In genomic region chr13:30109001-30109600, GRCm38 (mm10) we compare ENCODE assay signal across 18 mouse cellular contexts. TPM values are rescaled to one million over a fixed set of nuclear protein-coding genes. Genes with fewer than 3 reads are reported as not detected.
DNase-seq lines count a peak whose midpoint lies in the region; ATAC-seq and TF ChIP-seq lines count a peak whose summit lies in the region.
"Had no signal": no experiment of that assay in that cellular context is flagged by ENCODE, and none has a peak within 500 bp of the region (broad histone marks: within the 10 kb centered on the region; RNA-seq: fewer than 3 reads in every experiment).

No protein-coding gene starts in this region.

- no peaks in the 10 kb centered on the region for H3K27me3 ChIP-seq in intestine, postnatal 0 days (replicated peaks; ENCODE audit: control insufficient read depth, insufficient read depth, low read length)
- H3K27me3 ChIP-seq in stomach, postnatal 0 days (ENCODE audit: control insufficient read depth, insufficient read depth, low read length): no peaks in the 10 kb centered on the region
- H3K27me3 ChIP-seq: heart, embryonic 12.5 days; midbrain, embryonic 12.5 days had no signal

- no peaks in the 10 kb centered on the region for H3K36me3 ChIP-seq in intestine, postnatal 0 days (ENCODE audit: control insufficient read depth, insufficient read depth)
- no peaks in the 10 kb centered on the region for H3K36me3 ChIP-seq in stomach, postnatal 0 days (ENCODE audit: control insufficient read depth, insufficient read depth, low read length)
- H3K36me3 ChIP-seq: heart, embryonic 12.5 days; midbrain, embryonic 12.5 days had no signal

- intact Hi-C loops in left cerebral cortex, postnatal 14 days (cut with DNase I): no loop called here

- ATAC-seq in intestine, postnatal 0 days: peak; percentile 94
- peak; percentile 98 for ATAC-seq in stomach, postnatal 0 days (ENCODE audit: low FRiP score, low TSS enrichment)
- ATAC-seq: forebrain, embryonic 14.5 days; hindbrain, embryonic 16.5 days had no signal

- no peak for TF ChIP-seq CTCF in intestine, postnatal 0 days (IDR thresholded peaks at IDR 0.05; ENCODE audit: low read depth)
- no peak for TF ChIP-seq CTCF in stomach, postnatal 0 days (IDR thresholded peaks at IDR 0.05; ENCODE audit: low read depth)

- peak; percentile 48 for DNase-seq in heart, adult 11 months
- no peak for DNase-seq in heart, postnatal 4 days
- peak; percentile 14 to 36 for DNase-seq in urinary bladder, adult 18-20 months (ENCODE audit: low spot score in 2 of 2)
- DNase-seq in urinary bladder, adult 2 months (ENCODE audit: low spot score): no peak
- DNase-seq in stomach, postnatal 0 days (ENCODE audit: low spot score): peak; percentile 77
- no peak for DNase-seq in thymus, postnatal 36 days
- no peak for DNase-seq in left cerebral cortex, postnatal 14 days (ENCODE audit: low spot score in 2 of 2)
- DNase-seq: B cell, adult 2 months; cerebellum, adult 9-10 months; kidney, adult 8-10 months; right cerebral cortex, postnatal 14 days; thymus, postnatal 25 days had no signal

- H3K27ac ChIP-seq in intestine, postnatal 0 days (ENCODE audit: low read depth, low read length): no peak overlapping the region
- peak overlapping the region; percentile 53; the same call in 1 of the 2 replicates for H3K27ac ChIP-seq in stomach, postnatal 0 days (replicated peaks)
- H3K27ac ChIP-seq: macrophage; midbrain, embryonic 12.5 days had no signal

- TF ChIP-seq EP300 in stomach, postnatal 0 days (optimal IDR thresholded peaks at IDR 0.05): peak; percentile 97

- 36% methylated on average over 4 of the region's 4 CpGs for WGBS in intestine, postnatal 0 days
- whole genome bisulfite sequencing in stomach, postnatal 0 days: 52% methylated on average over 4 of the region's 4 CpGs

- no peak overlapping the region for H3K4me2 ChIP-seq in intestine, postnatal 0 days (replicated peaks; ENCODE audit: low read depth)
- no peak overlapping the region for H3K4me2 ChIP-seq in stomach, postnatal 0 days (replicated peaks; ENCODE audit: low read depth)
- H3K4me2 ChIP-seq: heart, embryonic 12.5 days; midbrain, embryonic 12.5 days had no signal

- H3K4me3 ChIP-seq in intestine, postnatal 0 days (ENCODE audit: low read depth, low read length): no peak overlapping the region
- no peak overlapping the region for H3K4me3 ChIP-seq in stomach, postnatal 0 days (ENCODE audit: low read depth, low read length)
- H3K4me3 ChIP-seq: heart, embryonic 12.5 days; midbrain, embryonic 12.5 days had no signal

- no peaks in the 10 kb centered on the region for H3K4me1 ChIP-seq in intestine, postnatal 0 days (replicated peaks; ENCODE audit: control insufficient read depth, insufficient read depth, low read length)
- no peaks in the 10 kb centered on the region for H3K4me1 ChIP-seq in stomach, postnatal 0 days (replicated peaks; ENCODE audit: control insufficient read depth, insufficient read depth)
- H3K4me1 ChIP-seq: heart, embryonic 12.5 days; midbrain, embryonic 12.5 days had no signal

- H3K9me3 ChIP-seq in intestine, postnatal 0 days (ENCODE audit: control insufficient read depth): no peaks in the 10 kb centered on the region
- H3K9me3 ChIP-seq in stomach, postnatal 0 days (ENCODE audit: control insufficient read depth, low read length): no peaks in the 10 kb centered on the region
- H3K9me3 ChIP-seq: heart, embryonic 12.5 days; midbrain, embryonic 12.5 days had no signal

- H3K9ac ChIP-seq in intestine, postnatal 0 days (ENCODE audit: low read depth, low read length): no peak overlapping the region
- H3K9ac ChIP-seq in stomach, postnatal 0 days (ENCODE audit: low read length): no peak overlapping the region
- H3K9ac ChIP-seq: heart, embryonic 12.5 days; midbrain, embryonic 12.5 days had no signal

RNA-seq across cellular contexts. Expression of gene Mboat1, which starts 27.2 kb away (rescaled TPM):
- 1 to 10 TPM; 1.6 to 2.2 TPM for total RNA-seq in heart, postnatal 4 days (2021)
- polyA plus RNA-seq in urinary bladder, adult 2 months (2012; rRNA removed): 11.3 and 12.7 TPM in 2 replicates
- 10.8 and 13.6 TPM in 2 replicates for polyA plus RNA-seq in intestine, postnatal 0 days (2015; fragmentation: Nextera tagmentation; extraction: Ambion mirVana)
- polyA plus RNA-seq in stomach, postnatal 0 days (2015; fragmentation: Nextera tagmentation; extraction: Ambion mirVana): 98.7 and 104 TPM in 2 replicates
- 1 to 10 TPM in 1 of 2 experiments, under 1 TPM in 1; 0.88 to 1.1 TPM for total RNA-seq in left cerebral cortex, postnatal 14 days (2021)

Comparison
In these comparisons a context has a peak if more than half of its experiments do, and no peak if none do; other contexts are left out.
1. DNase-seq: peak in heart, adult 11 months (single experiment), urinary bladder, adult 18-20 months (2 of 2) and stomach, postnatal 0 days (single experiment); none in heart, postnatal 4 days (single experiment), urinary bladder, adult 2 months (single experiment), thymus, postnatal 36 days (0 of 2) and left cerebral cortex, postnatal 14 days (0 of 2).